Mouse (Mus musculus): ENCODE measurements around the gene Gsg1l. TPM values are rescaled to one million over a fixed set of nuclear protein-coding genes. Genes with fewer than 3 reads are reported as not detected.

Gsg1l gene
- total RNA-seq (2022) = under 1 TPM in 1 of 4 experiments, not detected in 3; 0.07 TPM

DNA sequence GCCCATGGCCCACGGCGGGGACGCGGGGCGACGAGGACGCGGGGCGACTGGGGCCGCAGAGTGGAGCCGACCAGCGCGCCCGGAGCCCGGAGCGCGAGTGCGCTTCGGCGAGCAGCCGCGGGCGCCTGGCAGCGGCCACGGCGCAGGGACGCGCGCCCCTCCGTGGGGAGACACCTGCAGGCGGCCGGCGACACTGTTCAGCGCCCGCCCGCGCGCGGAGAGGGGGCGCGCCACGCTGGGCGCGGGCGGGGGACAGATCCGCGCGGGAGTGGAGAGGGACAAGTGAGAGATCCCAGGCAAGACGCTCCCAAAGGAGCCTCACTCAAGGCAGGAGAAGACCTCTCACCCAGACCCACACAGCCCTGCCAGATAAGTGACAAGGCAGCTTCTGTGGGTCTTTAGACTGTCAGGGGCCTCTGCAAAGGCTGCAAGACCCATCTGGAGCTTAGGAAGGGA, at the start of gene Gsg1l:
Gsg1l (minus strand) TSS at position 126 of the 456 bp plus-strand sequence.
- no peak for DNase-seq (ENCODE audit: low spot score in 2 of 2)

DNA sequence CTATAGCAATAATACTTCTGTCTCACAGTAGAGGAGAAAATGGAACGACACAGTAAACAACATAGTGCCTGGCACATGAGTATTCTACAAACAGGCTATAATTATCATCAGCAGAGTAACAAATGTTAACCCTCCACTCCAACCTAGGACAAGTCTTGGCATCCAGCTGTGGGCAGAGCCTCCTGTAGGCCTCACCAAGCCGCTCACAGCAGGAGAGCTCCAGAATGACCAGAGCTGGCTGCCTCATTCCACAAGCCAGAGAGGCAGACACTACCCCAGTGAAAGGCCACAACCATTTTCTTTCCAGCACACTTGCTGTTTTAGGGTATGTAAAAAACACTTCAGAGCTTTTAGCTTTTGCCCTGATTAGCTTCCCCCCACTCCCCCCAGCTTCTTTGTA, 45.5 kb upstream of the Gsg1l start:
- no peak for DNase-seq (ENCODE audit: low spot score in 2 of 2)

DNA sequence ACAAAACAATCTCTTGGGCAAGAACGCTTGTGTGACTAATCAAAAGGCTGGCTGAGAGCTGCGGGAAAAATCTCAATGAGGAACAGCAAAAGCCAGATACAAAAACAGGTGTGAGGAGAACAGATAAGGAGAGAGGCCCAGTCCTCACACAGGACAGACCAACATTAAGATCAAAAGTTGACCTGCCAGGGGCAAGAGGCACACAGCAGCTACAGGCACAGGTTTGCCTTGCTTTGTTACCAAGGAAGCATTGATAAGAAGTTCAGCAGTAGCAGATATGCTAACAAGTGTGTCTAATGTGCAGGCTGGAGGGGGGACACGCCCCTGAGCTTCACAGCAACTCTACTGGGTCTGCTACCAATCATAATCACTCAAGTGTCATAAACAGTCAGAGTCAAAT, 44.3 kb upstream of the Gsg1l start:
- DNase-seq (ENCODE audit: low spot score in 2 of 2) = no peak

DNA sequence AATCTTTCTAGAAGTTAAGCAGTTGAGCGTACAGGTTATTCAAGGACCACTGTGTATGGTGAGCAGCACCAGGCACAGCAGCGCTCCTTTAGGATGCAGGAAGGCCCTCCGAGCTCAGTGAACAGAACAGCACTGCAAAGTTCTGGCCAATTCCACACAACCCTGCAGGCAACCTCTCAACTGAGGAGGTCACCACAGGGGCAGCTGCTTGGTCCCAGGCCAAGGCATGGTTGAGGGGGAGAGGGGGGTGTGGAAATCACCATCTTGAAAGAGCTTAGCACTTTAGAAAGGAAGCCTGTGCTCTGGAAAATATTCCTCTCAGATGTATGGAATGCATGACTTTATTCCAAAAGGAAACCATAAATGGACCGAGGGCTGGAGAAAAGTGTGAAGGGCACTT, 39.3 kb upstream of the Gsg1l start:
- DNase-seq (ENCODE audit: low spot score in 2 of 2) = no peak

DNA sequence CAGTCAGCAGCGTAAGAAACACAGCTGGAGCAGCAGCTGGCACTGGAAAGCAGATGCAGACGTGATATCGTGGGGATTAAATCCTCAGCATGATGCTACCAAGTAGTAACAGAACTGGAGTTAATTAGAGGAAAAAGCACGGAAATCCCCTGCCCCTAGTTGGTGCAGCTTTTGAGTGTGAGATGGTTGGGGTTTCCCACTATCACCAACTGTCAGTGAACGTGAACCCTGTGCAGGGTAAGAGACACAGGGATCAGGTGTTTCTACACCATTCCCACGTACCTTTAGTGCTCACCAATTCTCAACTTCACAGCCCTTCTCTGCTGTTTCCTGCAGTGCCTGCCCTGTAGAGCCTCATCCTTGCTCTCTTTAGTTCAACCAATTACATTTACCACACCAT, 37.6 kb upstream of the Gsg1l start:
- no peak for DNase-seq (ENCODE audit: low spot score in 2 of 2)

DNA sequence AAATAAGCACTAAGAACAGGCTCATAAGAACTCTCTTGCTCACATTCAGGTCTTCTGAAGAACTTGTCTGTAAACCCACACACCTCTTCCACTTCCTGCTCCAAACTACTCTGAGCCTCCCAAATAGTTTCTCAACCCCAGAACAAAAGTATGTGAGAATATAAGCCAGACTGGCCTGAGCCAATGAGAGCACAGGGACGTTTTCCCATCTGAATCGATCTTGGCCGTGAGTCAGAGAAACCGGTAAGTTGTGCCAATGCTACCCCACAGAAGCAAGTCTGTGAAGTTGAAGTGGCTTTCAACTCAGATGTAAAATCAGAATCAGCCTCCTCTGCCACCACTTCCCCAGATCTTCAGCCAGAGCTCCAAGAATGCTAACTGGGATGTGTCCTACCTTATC, 31.1 kb upstream of the Gsg1l start:
- no peak for DNase-seq (ENCODE audit: low spot score in 2 of 2)

DNA sequence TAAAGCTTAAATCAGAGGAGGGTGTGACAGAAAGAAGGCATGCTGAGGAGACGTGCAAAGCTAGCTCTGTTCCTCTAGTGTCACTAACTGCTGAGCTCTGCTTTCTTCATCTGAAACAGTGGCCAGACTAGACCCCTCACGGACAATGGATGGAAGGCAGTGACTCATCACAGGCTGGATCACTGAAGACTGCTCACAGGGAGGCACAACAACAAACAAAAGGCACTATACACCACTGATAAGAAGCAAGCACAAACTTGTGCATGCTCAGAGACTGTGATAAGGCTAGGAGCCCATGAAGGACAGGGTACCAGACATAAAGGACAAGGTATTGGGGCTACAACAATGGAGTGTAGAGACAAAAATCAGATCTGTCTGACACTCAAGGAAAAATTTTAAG, 29.0 kb upstream of the Gsg1l start:
- no peak for DNase-seq (ENCODE audit: low spot score in 2 of 2)

DNA sequence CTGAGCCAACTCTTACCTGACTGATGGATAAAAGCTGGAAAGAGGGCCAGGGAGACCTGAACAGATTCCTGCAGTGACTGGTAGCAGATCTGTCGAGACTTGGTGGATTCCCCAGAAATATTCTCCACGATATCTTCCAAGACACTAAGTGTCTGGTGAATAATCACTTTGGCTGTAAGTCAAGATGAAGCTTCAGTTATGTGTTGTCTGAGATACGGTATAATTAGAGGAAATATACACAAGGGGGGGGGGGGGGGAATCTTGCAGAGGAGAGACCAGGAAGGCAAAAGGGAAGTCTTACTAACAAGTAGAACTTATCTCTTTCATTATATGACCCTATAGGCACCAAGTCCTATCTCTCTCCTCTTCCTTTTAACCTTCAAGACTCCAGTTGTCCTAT, 27.7 kb upstream of the Gsg1l start:
- DNase-seq (ENCODE audit: low spot score in 2 of 2) = no peak

DNA sequence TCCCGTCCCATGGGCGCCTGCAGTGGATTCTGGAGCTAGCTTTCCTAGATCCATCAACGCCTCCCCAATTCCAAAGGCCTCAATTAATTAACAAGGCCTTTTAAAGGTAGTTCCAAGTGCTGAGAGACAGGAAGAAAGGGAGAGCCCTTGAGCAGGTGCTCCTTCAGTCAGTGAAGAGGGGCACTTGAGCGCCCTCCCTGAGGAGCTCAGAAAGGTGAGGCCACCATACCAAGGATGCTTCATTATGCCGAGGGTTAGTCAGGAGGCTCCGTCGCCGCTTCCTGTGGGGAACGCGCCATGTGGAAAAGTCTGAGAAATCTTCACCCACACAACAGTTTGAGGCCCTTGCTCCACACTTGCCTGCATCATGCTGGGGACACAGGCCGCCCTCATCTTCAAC, 18.2 kb upstream of the Gsg1l start:
- DNase-seq (ENCODE audit: low spot score in 2 of 2) = no peak

DNA sequence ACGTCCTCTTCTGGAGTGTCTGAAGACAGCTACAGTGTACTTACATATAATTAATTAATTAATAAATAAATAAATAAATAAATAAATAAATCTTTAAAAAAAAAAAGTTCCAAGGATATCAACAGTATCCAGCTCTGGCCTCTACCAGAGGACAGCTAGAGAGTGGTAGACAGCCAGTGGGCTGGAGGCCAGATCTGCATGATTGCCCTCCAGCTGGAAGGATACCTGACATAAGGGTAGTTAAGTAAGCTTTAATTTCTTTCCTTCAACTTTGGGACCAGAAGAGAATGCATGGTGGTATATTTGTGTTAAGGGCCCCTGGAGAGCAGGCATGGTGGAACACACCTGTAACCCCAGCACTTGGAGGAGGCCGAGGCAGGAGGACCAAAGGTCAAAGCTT, 17.6 kb upstream of the Gsg1l start:
- no peak for DNase-seq (ENCODE audit: low spot score in 2 of 2)

DNA sequence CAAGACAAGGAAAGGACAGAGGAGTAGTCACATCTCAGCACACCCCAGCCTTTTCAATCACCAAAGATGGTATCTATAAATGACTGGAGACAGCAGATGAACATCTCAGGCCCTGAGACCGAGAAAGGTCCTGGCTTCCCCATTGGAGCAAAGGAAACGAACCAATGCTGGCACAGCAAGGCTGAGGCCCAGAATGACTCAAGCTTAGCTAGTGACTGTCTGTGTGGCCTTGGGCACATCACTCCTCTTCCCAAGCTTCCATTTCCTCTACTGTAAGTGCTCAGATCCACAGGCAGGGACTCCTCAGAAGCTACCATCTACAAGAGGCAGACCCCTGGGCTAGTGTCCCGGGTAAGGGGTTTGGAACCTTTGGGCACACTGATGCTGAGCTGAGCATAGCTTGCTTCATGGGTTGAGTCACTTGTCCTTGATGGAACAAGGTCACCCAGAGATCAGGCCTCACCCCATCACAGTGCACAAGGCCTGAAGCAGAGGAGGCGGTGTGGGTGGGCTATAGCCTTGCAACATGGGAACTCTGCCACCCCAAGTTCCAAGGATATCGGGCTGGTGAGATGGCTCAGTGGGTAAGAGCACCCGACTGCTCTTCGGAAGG, 17.1 kb upstream of the Gsg1l start:
- DNase-seq (ENCODE audit: low spot score in 2 of 2) = no peak

DNA sequence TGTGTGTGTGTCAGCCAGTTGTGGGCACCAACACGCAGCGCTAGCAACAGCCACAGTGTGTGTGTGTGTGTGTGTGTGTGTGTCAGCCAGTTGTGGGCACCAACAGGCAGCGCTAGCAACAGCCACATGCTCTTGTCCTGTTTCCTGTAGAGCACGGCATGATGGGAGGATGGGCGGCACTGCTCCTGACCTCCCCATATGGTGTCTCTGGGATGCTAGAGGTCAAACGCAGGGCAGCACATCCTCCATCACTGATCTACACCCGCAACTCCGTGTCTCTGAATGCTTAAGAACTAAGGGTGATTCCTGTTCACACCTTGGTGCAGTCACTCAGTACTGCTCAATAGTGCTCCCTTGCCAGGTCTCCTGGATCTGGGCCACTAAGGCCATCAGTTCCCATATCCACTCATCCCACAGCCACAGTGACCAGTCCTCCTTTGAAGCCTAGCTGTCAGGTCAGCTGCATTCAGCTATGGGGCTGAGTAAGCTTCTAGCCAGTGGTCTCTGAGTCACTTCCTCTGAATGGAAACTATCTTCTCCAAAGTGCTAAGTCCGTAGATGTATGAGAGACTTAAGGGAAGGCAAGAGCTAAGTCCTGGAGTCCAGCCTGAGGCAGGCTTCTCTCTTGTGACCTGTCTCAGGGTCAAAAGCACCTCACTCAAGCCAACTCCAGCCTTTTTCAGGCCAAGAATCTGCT, 15.2 kb upstream of the Gsg1l start:
- no peak for DNase-seq (ENCODE audit: low spot score in 2 of 2)

DNA sequence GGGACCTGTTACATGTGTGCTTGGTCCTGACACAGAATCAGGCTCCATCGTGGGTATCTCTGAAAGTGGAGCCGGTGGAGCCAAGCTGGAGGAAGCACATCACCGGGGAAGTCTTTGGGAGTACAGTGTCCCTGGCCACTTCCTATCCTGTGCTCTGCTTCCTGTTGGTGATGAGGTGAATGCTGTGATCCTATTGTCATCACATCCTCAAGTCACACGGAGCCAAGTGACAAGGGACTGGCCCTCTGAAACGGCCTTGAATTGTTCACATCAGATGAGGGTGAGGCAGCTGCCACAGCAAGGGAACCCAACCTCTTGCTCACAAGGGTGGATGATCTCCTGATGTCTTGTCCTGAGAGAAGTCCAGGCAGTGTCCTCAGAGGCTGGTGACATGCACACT, 14.4 kb upstream of the Gsg1l start:
- DNase-seq (ENCODE audit: low spot score in 2 of 2) = no peak

DNA sequence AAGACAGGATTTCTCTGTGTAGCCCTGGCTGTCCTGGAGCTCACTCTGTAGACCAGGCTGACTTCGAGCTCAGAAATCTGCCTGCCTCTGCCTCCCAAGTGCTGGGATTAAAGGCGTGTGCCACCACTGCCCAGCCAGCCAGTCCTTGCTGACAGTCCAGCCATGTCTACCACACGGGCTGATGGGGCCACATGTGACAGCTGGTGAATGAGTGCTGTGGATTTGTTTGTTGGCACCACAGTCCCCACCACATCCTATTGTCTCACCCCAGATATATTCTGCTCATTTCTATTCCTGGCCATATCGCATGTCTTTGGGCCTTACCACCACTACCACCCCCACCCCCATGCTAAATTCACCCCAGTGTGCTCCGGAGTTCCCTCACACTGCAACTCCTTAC, 12.5 kb upstream of the Gsg1l start:
- no peak for DNase-seq (ENCODE audit: low spot score in 2 of 2)

DNA sequence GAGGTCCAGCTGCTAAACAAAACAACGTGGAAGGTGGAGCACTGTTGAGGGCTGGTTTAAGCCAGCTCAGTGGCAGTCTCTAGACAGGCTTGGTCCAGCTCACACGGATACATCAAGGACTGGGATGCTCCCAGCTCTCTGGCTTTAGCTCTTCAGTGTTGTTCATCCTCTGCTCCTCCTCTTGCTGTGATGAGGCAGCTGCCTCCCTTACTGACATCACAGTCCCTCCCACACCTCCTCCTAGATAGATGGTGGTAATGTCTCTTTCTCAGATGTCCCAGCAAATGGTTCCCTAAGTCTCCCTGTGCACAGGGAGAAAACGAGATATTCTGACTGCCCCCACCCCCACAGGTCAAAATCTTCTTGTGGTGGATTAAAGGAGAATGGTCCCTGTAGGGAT, 11.0 kb upstream of the Gsg1l start:
- no peak for DNase-seq (ENCODE audit: low spot score in 2 of 2)

DNA sequence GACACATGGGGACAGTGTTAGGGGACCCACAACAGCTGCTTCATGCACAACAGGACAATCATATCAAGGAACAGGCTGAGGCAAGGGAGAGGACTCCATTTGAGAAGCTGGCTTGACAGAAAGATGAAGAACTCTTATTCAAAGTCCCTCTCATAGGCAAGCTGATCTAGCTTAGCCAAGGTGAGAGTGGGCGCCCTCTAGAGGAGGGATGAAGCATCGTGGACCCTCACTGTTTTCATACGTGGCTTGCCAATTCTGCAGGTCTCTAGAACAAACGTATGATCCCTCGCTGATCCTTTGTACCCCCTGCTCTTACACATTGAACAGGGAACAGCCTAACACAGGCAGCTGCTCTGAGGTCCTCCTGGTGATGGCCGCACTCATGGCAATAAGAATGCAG, 7.6 kb upstream of the Gsg1l start:
- peak in 1 of 2 experiments; percentile 15 for DNase-seq (ENCODE audit: low spot score in 2 of 2)

DNA sequence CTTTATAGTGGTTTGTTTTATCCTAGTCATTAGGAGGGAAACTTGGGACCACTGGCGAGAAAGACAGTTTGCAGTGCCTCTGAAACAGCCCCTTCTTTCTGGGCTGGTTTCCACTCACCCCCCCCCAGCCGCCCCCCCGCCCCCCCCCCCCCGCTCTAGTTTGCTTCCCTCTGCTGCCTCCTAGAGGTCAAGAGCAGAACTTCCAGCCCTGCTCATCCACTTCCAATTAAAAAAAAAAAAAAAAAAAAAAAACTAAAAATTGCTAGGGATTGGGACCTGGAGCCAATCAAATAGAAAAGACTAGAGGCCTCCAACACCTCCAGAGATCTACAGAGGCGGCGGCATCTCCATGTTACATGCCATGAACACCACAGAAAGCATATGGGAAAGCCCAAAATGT, 5.9 kb upstream of the Gsg1l start:
- DNase-seq (ENCODE audit: low spot score in 2 of 2) = no peak

DNA sequence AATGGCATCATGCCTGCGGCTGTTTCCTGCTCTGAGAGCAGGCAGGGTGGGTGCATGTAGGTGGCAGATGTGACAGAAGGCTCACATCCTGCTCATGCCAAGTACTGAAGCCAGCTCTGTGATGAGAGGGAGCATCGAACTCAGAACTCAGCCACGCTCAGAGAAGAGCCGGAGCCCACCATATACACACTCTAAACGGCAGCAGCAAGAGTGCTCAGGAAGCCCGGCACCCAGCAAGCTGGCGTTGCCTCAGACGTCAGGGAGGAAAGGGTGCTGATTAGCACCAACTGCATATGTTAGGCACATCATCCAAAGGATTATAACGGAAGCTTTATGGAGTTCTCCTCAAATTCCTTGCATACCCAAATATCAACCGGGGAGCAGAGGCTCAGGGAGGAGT, 5.4 kb upstream of the Gsg1l start:
- DNase-seq (ENCODE audit: low spot score in 2 of 2) = no peak

DNA sequence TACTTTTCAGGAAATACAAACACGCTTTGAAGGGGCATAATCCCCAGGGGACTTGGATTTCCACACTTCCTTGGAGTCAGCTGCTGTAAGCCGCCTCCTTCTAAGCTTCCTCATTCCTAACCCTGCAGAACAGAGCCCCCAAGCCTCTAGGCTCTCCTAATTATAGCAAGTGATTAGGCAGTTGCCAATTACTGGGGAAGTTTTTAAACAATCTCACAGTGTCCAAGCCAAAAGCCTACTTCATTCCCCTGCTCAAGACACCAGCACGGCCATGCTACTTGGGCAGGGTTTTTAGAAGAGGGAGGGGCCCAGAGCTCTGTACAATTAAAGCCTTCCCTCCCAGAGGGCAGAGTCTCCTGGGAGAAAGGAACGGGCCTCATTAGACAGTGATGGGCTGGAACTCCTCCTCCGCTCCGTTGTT, 4.1 kb upstream of the Gsg1l start:
- no peak for DNase-seq (ENCODE audit: low spot score in 2 of 2)

DNA sequence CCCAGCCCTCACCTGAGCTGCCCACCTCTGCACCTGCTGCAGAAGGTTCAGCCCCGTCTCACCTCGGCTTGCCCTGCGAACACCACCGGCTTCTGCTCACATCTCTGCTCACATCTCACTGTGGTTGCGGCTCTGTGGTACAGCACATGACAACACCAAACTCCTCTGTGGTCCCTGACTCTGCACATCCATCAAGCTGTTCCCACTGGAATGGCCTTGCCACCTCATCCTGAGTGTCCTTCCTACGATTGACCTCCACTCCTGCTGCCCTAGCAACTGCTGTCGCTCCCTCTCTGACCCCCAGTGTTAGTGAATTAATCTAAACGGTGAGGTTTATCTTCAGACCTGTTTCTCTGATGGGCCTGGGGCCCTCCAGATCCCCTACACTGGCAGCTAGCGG, 2.9 kb upstream of the Gsg1l start:
- DNase-seq (ENCODE audit: low spot score in 2 of 2) = no peak

DNA sequence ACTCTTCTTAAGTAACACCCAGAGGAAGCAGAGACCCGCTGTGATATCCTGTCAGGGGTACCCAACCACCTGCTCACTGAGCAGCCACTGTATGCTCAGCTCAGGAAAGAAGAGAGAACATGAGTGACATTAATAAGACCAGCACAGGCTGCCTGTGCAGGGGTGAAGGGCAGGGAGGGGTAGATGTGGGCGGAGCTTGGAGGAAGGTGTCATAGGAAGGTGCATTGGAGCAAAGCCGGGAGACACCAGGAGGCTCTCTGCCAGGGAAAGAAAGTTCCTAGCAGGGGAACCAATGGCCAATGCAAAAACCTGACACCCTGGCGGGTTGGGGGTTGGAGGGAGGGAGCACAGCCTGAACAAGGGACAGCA, 1.8 kb upstream of the Gsg1l start:
- DNase-seq (ENCODE audit: low spot score in 2 of 2) = no peak

DNA sequence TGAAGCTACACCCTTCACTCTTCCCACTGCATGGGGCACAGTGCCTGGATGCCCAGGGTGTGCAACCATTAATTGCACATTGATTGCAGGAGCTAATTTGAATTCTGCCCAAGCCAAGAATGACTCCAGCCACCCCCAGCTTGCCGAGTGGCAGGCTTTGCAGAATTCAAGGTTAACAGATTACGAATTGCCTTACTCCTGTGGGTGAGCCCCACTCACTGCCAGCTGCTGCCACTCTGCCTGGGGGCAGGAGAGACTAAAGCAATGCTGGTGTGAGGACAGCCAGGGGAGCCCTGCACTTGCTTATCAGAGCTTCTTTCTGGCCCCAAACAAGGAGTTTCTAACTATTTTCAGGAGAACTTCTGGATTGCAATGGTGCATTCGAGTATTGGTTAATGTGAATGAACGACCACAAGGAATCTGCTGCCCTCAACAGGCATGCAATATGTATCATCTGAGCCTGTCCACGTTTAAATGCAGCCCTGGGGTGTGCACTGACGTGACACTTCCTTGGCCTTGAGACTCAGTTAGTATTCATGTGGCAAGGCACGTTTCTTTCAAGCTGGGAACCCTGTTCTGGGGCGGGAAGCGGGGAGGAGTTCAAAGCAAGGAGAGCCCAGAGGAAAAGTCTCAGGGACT, 1.2 kb upstream of the Gsg1l start:
- DNase-seq (ENCODE audit: low spot score in 2 of 2) = no peak

DNA sequence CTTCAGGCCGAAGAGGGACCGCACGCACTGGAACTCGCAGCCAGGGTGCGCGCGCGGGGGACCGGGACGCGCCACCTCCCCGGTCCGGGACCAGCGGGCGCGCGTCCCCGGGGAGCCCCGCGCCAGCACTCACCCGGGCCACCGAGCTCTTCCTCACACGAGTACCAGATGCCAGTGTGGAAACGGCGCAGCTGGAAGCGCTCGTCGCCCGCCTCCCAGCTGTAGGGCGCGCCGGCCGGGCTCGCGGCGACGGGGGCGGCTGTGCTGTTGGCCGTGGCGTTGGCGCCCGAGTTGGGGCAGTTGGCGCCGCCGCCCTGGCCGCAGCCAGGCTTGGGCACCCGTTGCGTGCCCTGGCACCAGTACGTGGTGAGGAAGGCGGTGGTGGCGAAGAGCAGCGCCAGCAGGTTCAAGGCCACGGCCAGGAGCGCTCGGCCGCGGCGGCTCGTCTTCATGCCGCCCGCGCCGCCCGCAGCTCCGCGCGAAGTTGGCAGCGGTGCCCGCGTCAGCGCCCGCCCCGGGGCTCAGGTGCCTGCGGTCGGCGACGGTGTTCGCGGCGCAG, 405 bp downstream of the Gsg1l start:
- peak in 1 of 2 experiments; percentile 30 for DNase-seq (ENCODE audit: low spot score in 2 of 2)

All from gastrocnemius, adult 8-10 months (tissue).